Mouse (Mus musculus) thymus, postnatal 10 days (tissue): Measurements from ENCODE around the gene Cdc34.
A peak's percentile ranks its signal among the peaks of the same experiment; 100 is the strongest.

ENCODE experiments used
- DNase-seq, 2 experiments: peaks; one replicate each; pipeline ENCODE4 v3.0.0; 2021; ENCODE audit warnings: low spot score in 2 of 2

The Cdc34 gene

GRCm38 (mm10) chr10:79681591-79682245 is at the start of gene Cdc34:
Cdc34 (plus strand) TSS chr10:79682195.
- peak; percentile 98 to 99 for DNase-seq

- no peak for DNase-seq
These were observed 48.8 kb upstream of the Cdc34 start for GRCm38 (mm10) chr10:79633006-79633777.

- DNase-seq: no peak
These were observed 45.7 kb upstream of the Cdc34 start for GRCm38 (mm10) chr10:79636287-79636686.

GRCm38 (mm10) chr10:79637128-79638110 is 44.6 kb upstream of the Cdc34 start, which contains the start of gene Shc2:
Shc2 (minus strand) TSS chr10:79637918.
- DNase-seq: no peak

- DNase-seq: no peak
These were observed 43.4 kb upstream of the Cdc34 start for GRCm38 (mm10) chr10:79638486-79639204.

GRCm38 (mm10) chr10:79645711-79646110 is 36.3 kb upstream of the Cdc34 start, which contains the start of gene Odf3l2:
Odf3l2 (minus strand) TSS chr10:79645738.
- DNase-seq: no peak

GRCm38 (mm10) chr10:79649070-79649751 is 32.8 kb upstream of the Cdc34 start:
- DNase-seq: peak; percentile 24 to 66

- no peak for DNase-seq
These were observed 29.2 kb upstream of the Cdc34 start for GRCm38 (mm10) chr10:79652789-79653188.

GRCm38 (mm10) chr10:79654946-79655395 is 27.0 kb upstream of the Cdc34 start:
- no peak for DNase-seq

- peak in 1 of 2 experiments; percentile 40 for DNase-seq
These were observed 23.2 kb upstream of the Cdc34 start for GRCm38 (mm10) chr10:79658829-79659228.

GRCm38 (mm10) chr10:79660298-79660697 is 21.7 kb upstream of the Cdc34 start:
- no peak for DNase-seq

- DNase-seq: no peak
These were observed 20.1 kb upstream of the Cdc34 start for GRCm38 (mm10) chr10:79661861-79662260.

- DNase-seq: peak; percentile 43 to 73
These were observed 17.8 kb upstream of the Cdc34 start, which contains the start of gene Madcam1 for GRCm38 (mm10) chr10:79664131-79664665. Madcam1 (plus strand) TSS chr10:79664559.

GRCm38 (mm10) chr10:79665051-79665450 is 16.9 kb upstream of the Cdc34 start:
- DNase-seq: no peak

GRCm38 (mm10) chr10:79666493-79666892 is 15.5 kb upstream of the Cdc34 start:
- no peak for DNase-seq

- no peak for DNase-seq
These were observed 13.9 kb upstream of the Cdc34 start for GRCm38 (mm10) chr10:79668076-79668475.

GRCm38 (mm10) chr10:79668771-79669575 is 13.0 kb upstream of the Cdc34 start, which contains the start of gene Tpgs1:
Tpgs1 (plus strand) TSS chr10:79669369.
- peak; percentile 82 to 84 for DNase-seq

GRCm38 (mm10) chr10:79669576-79670057 is 12.4 kb upstream of the Cdc34 start:
- DNase-seq: peak; percentile 73
